Mouse (Mus musculus) heart, embryonic 14.5 days (tissue): Measurements from ENCODE around the gene Cyth2. TPM values are rescaled to one million over a fixed set of nuclear protein-coding genes. Genes with fewer than 3 reads are reported as not detected.

Source experiments
- ATAC-seq: fragments of 200-750 bp; cut with Nextera tagmentation; 2 replicates; pipeline ENCODE4 v1.8.0; 2017; ENCODE audit warnings: low read depth, moderate TSS enrichment; ENCODE audit not compliant: insufficient number of reproducible peaks, insufficient read depth, low FRiP score
- H3K27ac ChIP-seq, 2 experiments: fragments of 200-500 bp in 1 of 2; fragments of 300-500 bp in 1 of 2; sonication (generic) in 1 of 2; replicated peaks in 1 of 2; 2 replicates each; pipeline ENCODE4 v1.5.1; 2012 to 2014; ENCODE audit warnings: low read depth in 2 of 2, low read length in 2 of 2, control low read depth in 1 of 2, mild to moderate bottlenecking in 1 of 2, mixed read lengths in 1 of 2; ENCODE audit not compliant: control insufficient read depth in 1 of 2, insufficient read depth in 1 of 2
- H3K27me3 ChIP-seq: fragments of 300-500 bp; sonication (generic); 2 replicates; pipeline ENCODE4 v1.6.1; 2014; ENCODE audit warnings: mild to moderate bottlenecking, low read length, control low read depth; ENCODE audit not compliant: control insufficient read depth, insufficient read depth
- H3K36me3 ChIP-seq: fragments of 300-500 bp; sonication (generic); 2 replicates; pipeline ENCODE4 v1.6.1; 2014; ENCODE audit warnings: mild to moderate bottlenecking, control low read depth, low read length, mixed read lengths; ENCODE audit not compliant: control insufficient read depth, insufficient read depth
- H3K4me1 ChIP-seq, 2 experiments: fragments of 200-500 bp in 1 of 2; fragments of 300-500 bp in 1 of 2; sonication (generic) in 1 of 2; 2 replicates each; pipeline ENCODE4 v1.6.1; 2012 to 2014; ENCODE audit warnings: low read length in 2 of 2, control low read depth in 1 of 2, mixed read lengths in 1 of 2; ENCODE audit not compliant: control insufficient read depth in 2 of 2, insufficient read depth in 2 of 2
- H3K4me2 ChIP-seq: fragments of 300-500 bp; sonication (generic); 2 replicates; pipeline ENCODE4 v1.6.1; 2014; ENCODE audit warnings: mild to moderate bottlenecking, low read length
- H3K4me3 ChIP-seq, 2 experiments: fragments of 200-500 bp in 1 of 2; fragments of 300-500 bp in 1 of 2; sonication (generic) in 1 of 2; 2 replicates each; pipeline ENCODE4 v1.5.1; 2012 to 2014; ENCODE audit warnings: low read length in 2 of 2, mild to moderate bottlenecking in 2 of 2, control low read depth in 1 of 2, low read depth in 1 of 2, moderate library complexity in 1 of 2; ENCODE audit not compliant: control insufficient read depth in 1 of 2, insufficient read depth in 1 of 2
- H3K9ac ChIP-seq: fragments of 300-500 bp; sonication (generic); 2 replicates; pipeline ENCODE4 v1.6.1; 2014; ENCODE audit warnings: mild to moderate bottlenecking, low read length
- H3K9me3 ChIP-seq: fragments of 300-500 bp; sonication (generic); 2 replicates; pipeline ENCODE4 v1.6.1; 2016; ENCODE audit warnings: low read length, control low read depth; ENCODE audit not compliant: control insufficient read depth
- WGBS: fragments of 180-500 bp; shearing (Covaris S2); extraction: QIAGEN DNeasy Blood & Tissue Kit; methylation state at CpG from one replicate; pipeline ENCODE4 v1.1.7; 2014; 5-methylcytosine and 5-hydroxymethylcytosine counted together
- polyA plus RNA-seq: library from polyadenylated mRNA; unstranded; fragments of >200 nt; fragmentation: Nextera tagmentation; extraction: Ambion mirVana; gene quantifications from 2 replicates; pipeline ENCODE4 v1.2.1, GENCODE M21; 2014

Gene Cyth2
- polyA plus RNA-seq, 1 experiment from 2014 or later, result 89.7 TPM

DNA sequence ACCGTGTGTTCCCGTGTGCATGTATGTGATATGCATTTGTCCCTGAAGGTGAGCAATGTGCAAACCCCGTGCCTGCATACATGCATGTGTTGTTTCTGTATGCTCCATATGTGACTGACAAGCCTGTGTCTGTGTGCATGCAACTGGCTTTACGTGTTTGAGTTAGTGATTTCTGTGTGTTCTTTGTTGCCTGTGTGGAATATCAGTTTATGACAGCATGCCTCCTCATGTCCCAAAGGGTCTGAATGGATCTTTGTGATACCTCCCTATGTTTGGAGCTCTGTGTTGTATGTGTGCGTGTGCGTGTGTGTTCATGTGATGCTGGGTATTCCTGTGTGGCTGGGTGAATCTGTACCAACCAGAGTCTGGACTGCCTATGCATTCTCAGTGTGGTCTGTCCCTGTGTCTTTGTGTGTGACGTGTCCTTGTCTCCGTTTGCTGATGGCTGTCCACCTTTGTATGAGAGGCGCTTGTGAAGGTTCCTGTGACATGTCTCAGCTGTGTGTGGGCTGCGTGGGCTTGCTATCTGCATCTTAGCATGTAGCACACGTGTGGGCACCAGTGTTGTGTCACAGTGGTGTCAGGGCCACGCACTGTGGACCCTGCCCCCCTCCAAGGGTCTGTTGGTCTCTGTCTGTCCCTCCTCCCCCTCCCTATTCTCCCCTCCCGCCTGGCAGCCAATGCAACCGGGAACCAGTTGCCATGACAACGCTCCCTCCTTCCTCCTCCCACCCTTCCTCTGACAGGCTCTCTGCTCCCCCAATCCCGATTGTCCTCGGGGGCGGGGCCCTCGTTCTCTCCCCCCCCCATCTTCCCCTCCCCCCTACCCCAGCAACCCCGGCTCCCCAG lies 29.6 kb downstream of the Cyth2 start, which contains the start of gene Sult2b1:
Gene Sult2b1, minus strand, starts transcription at position 146 of the 849 bp plus-strand sequence.
- H3K27ac ChIP-seq, result no peak within 1 kb of the TSS

DNA sequence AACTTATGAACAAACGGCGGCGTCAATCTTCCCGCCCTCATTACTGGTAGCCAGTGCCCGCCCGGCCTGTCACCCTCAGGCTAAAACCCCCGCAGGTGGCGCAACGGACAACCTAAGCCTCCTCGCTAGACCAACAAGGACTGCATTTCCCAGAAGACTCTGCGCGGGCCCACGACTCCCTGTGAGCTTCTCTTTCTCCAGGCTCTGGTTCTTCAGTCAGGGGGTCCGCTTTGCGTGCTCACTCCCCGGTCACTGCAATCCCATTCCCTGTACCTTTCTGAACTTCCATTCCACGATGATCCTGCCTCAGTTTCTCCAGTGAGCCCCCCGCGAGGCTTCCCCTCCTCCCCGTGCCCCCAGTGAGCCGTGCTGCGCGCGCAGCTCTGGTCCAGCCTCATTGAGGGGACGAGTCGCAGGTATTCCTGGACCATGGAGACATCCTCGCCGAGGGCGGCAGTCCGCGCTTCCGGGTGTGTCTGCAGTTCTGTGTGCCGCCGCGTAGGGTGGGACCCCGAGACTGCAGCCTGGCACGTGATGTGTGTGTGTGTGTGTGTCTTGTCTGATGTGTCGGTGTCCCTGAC lies 30.8 kb downstream of the Cyth2 start, which contains the start of gene Lmtk3:
Gene Lmtk3, plus strand, starts transcription at position 228 of the 581 bp plus-strand sequence.
- H3K9ac ChIP-seq, result peak within 1 kb of the TSS; percentile 73
- H3K27ac ChIP-seq, result no peak within 1 kb of the TSS
- peak within 1 kb of the TSS; percentile 60 to 65 for H3K4me3 ChIP-seq
- H3K36me3 ChIP-seq, result no peaks in the 10 kb centered on the region
- H3K27me3 ChIP-seq, result peaks cover 69% of the 10 kb centered on the region
- peak within 1 kb of the TSS; percentile 76 for H3K4me2 ChIP-seq
- no peaks in the 10 kb centered on the region for H3K9me3 ChIP-seq
- peaks cover 9 to 18% of the 10 kb centered on the region in 2 experiments; a peak in 2 of 4 replicates for H3K4me1 ChIP-seq
- ATAC-seq, result 0 out of 2 replicates have a peak, but pooled peaks have one; percentile 28
- under 1% methylated on average over 38 of the region's 38 CpGs for WGBS

More for the DNA sequence above, 29.6 kb downstream of the Cyth2 start, which contains the start of gene Sult2b1:
- peak within 1 kb of the TSS; percentile 60 to 65 for H3K4me3 ChIP-seq
- H3K4me1 ChIP-seq, result peaks cover 7 to 13% of the 10 kb centered on the region in 2 experiments; a peak in 2 of 4 replicates
- whole genome bisulfite sequencing, result 23% methylated on average over 20 of the region's 20 CpGs
- no peaks in the 10 kb centered on the region for H3K36me3 ChIP-seq
- peak within 1 kb of the TSS; percentile 73 for H3K9ac ChIP-seq
- no peak for ATAC-seq
- peak within 1 kb of the TSS; percentile 78 for H3K4me2 ChIP-seq
- no peaks in the 10 kb centered on the region for H3K9me3 ChIP-seq
- peaks cover 59% of the 10 kb centered on the region for H3K27me3 ChIP-seq

DNA sequence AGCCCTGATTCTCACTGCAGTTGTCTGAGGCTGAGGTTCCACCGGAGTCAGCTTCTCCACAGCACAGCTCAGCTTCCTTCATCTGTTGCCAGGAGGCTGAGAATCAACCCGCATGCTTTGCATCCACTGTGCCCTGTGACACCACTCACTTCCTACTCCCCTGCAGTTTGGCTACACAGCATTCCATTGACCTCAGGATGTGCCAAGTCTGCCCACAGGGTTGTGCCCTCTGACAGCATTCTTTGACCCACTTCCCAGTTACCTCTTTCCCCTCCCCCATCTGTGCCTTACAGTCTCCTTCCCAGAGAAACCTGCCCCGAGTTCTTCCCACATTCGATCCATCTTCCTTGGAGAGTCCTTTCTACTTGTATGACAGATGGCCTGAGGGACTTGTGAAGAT lies 32.1 kb downstream of the Cyth2 start:
- WGBS, result 55% methylated on average over 4 of the region's 4 CpGs
- peaks cover 71% of the 10 kb centered on the region for H3K27me3 ChIP-seq
- H3K36me3 ChIP-seq, result no peaks in the 10 kb centered on the region
- no peak overlapping the region for H3K27ac ChIP-seq
- H3K4me2 ChIP-seq, result no peak overlapping the region
- H3K9me3 ChIP-seq, result no peaks in the 10 kb centered on the region
- no peak for ATAC-seq
- H3K4me1 ChIP-seq, result peaks cover 9 to 18% of the 10 kb centered on the region in 2 experiments; a peak in 2 of 4 replicates
- no peak overlapping the region for H3K4me3 ChIP-seq
- no peak overlapping the region for H3K9ac ChIP-seq

DNA sequence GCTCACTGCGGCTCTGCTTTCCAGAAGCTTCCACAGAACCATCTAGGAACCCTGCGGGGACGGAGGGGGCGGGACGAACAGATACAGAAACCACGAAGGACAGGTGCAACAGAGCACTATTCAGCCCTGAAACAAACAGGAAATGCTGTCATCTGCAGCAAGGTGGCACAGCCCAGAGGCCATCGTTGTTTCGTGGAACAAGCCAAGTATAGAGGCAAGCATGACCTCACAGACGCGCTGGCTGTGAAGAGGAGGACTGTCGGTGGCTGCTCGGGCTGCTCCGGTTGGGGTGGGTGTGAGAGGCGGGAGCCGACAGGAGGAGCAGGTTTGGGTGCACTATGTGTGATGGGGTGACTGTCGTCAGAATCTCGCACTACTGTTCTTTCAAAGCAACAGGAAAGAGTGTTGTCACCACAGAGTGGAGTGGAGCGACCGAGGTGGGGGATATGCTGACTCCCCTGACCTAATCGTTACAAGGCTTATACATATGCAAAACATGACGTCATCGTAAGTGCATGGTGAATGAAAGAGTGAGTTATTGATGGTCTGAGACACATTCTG lies 35.2 kb downstream of the Cyth2 start:
- WGBS, result 20% methylated on average over 22 of the region's 22 CpGs
- peaks cover 7 to 9% of the 10 kb centered on the region in 2 experiments; a peak in 2 of 4 replicates for H3K4me1 ChIP-seq
- H3K9me3 ChIP-seq, result no peaks in the 10 kb centered on the region
- H3K4me2 ChIP-seq, result peak overlapping the region; percentile 51
- peaks cover 47% of the 10 kb centered on the region for H3K27me3 ChIP-seq
- no peaks in the 10 kb centered on the region for H3K36me3 ChIP-seq
- ATAC-seq, result no peak
- no peak overlapping the region for H3K9ac ChIP-seq
- no peak overlapping the region for H3K27ac ChIP-seq
- no peak overlapping the region for H3K4me3 ChIP-seq

DNA sequence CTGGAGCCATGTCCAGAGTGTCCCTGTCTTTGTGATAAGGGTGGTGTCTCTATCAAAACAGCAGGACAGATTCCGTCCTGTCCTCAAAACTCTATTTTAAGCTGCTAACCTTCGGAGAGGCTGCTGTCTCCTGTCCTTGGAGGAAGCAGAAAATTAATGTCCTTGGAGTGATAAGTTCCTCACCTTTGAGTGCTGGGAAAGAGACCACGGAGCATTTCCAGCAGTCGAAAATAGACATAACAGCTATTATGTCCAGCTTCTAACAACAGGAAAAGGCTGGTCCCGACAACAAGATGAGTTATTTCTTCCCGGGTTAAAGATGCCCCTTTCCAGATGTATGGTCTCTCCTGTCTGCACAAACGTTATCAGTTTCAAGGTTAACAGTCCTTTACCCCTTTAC lies 39.1 kb downstream of the Cyth2 start:
- no peak overlapping the region for H3K9ac ChIP-seq
- ATAC-seq, result no peak
- no peak overlapping the region for H3K4me3 ChIP-seq
- H3K36me3 ChIP-seq, result no peaks in the 10 kb centered on the region
- H3K27me3 ChIP-seq, result peaks cover 25% of the 10 kb centered on the region
- H3K9me3 ChIP-seq, result no peaks in the 10 kb centered on the region
- 52% methylated on average over 7 of the region's 7 CpGs for WGBS
- H3K4me1 ChIP-seq, result peaks cover 2 to 5% of the 10 kb centered on the region in 2 experiments; a peak in 1 of 4 replicates
- H3K4me2 ChIP-seq, result no peak overlapping the region
- H3K27ac ChIP-seq, result no peak overlapping the region

DNA sequence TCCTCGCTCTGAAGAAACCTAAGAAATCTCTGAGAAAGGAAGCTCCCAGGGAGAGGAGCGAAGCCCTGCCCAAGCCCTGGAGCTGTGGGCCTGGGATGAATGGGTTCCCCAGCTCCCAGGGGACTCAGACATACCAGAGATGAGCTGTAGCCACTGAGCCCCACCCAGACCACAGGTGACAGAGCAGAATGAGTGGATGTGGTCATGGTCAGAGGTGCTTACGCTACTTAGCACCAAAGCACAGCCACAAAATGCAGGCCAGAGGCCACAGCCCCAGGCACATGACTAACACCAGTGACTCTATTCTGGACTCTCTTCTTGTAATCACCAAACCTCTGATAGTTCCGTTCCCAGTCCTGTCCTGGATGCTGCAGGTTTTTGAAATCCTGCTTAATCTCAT lies 43.3 kb downstream of the Cyth2 start:
- WGBS, result 55% methylated on average over 4 of the region's 4 CpGs
- no peaks in the 10 kb centered on the region for H3K36me3 ChIP-seq
- no peaks in the 10 kb centered on the region for H3K4me1 ChIP-seq
- H3K4me3 ChIP-seq, result no peak overlapping the region
- no peak overlapping the region for H3K27ac ChIP-seq
- H3K9ac ChIP-seq, result no peak overlapping the region
- no peak overlapping the region for H3K4me2 ChIP-seq
- no peak for ATAC-seq
- H3K27me3 ChIP-seq, result peaks cover 6% of the 10 kb centered on the region; the same call in 1 of the 2 replicates
- peaks cover 3% of the 10 kb centered on the region; the same call in 1 of the 2 replicates for H3K9me3 ChIP-seq

DNA sequence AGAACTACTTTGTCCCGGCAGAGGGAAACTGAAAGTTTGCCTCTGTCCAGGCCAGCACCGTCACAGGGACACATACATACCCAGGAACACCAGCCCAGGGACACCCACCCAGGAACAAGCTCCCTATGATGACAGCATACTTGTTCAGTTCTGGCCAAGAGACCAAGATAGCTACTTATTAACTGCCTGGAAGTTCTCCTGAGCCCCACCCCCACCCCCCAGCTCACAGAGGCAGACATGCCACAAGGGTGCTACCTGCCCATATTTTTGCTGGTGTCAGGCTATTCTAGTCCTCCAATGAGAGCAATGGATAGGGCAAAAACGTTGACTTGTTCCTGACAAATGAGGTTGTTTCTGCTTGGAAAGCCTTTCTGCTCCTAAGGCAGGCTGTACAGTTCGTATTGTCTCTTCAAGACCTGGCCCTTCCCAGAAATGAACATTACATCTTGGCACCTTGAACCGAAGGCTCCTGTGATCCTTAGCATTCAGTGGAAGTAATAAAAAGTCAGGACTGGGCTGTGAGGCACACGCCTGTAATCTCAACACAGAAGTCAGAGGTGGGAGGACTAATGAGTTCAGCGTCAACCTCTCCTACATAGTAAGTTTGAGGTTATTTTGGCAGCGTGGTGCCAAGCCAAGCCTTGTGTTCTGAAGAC lies 43.8 kb downstream of the Cyth2 start:
- H3K4me2 ChIP-seq, result no peak overlapping the region
- 59% methylated on average over 8 of the region's 8 CpGs for WGBS
- no peak for ATAC-seq

More for the DNA sequence above, 43.8 kb downstream of the Cyth2 start:
- Histone ChIP-seq H3K36me3 (no peaks in the 10 kb centered on the region), H3K27ac (no peak overlapping the region), H3K4me3 (no peak overlapping the region), H3K9me3 (peaks cover 3% of the 10 kb centered on the region; the same call in 1 of the 2 replicates), H3K9ac (no peak overlapping the region), H3K27me3 (peaks cover 8% of the 10 kb centered on the region; the same call in 1 of the 2 replicates), H3K4me1 (no peaks in the 10 kb centered on the region)
